Mouse (Mus musculus): ENCODE measurements around the gene Kctd4. TPM values are rescaled to one million over a fixed set of nuclear protein-coding genes. Genes with fewer than 3 reads are reported as not detected.
A peak's percentile ranks its signal among the peaks of the same experiment; 100 is the strongest.

Gene Kctd4
- polyA plus RNA-seq, 1 experiment from 2014 or later, result 1.5 TPM

GRCm38 (mm10) chr14:75962250-75962649, 7.4 kb downstream of the Kctd4 start:
- Histone ChIP-seq H3K27ac (no peak overlapping the region), H3K27me3 (no peaks in the 10 kb centered on the region), H3K9me3 (no peaks in the 10 kb centered on the region), H3K4me1 (peaks cover 12% of the 10 kb centered on the region), H3K9ac (no peak overlapping the region), H3K4me2 (0 out of 2 replicates have a peak overlapping the region, but pooled peaks have one; percentile 6), H3K4me3 (replicated peaks) (no peak overlapping the region), H3K36me3 (replicated peaks) (no peaks in the 10 kb centered on the region)
- ATAC-seq (ENCODE audit: low FRiP score), result no peak
- WGBS, result 60% methylated on average over 9 of the region's 9 CpGs

- Histone ChIP-seq H3K27ac (0 out of 2 replicates have a peak overlapping the region, but pooled peaks have one; percentile 19), H3K9me3 (no peaks in the 10 kb centered on the region), H3K4me2 (no peak overlapping the region), H3K4me1 (peaks cover 12% of the 10 kb centered on the region), H3K36me3 (replicated peaks) (no peaks in the 10 kb centered on the region), H3K9ac (no peak overlapping the region), H3K27me3 (no peaks in the 10 kb centered on the region), H3K4me3 (replicated peaks) (no peak overlapping the region)
- 24% methylated on average over 5 of the region's 5 CpGs for WGBS
- ATAC-seq (ENCODE audit: low FRiP score), result no peak
Observed at GRCm38 (mm10) chr14:75963215-75963614, 8.4 kb downstream of the Kctd4 start.

GRCm38 (mm10) chr14:75964000-75964399, 9.2 kb downstream of the Kctd4 start:
- H3K9ac ChIP-seq, result no peak overlapping the region
- no peaks in the 10 kb centered on the region for H3K36me3 ChIP-seq (replicated peaks)
- no peak overlapping the region for H3K4me2 ChIP-seq
- H3K4me1 ChIP-seq, result peaks cover 12% of the 10 kb centered on the region
- H3K27me3 ChIP-seq, result no peaks in the 10 kb centered on the region
- no peak overlapping the region for H3K4me3 ChIP-seq (replicated peaks)
- no peaks in the 10 kb centered on the region for H3K9me3 ChIP-seq
- ATAC-seq (ENCODE audit: low FRiP score), result 0 out of 2 replicates have a peak, but pooled peaks have one; percentile 60
- no peak overlapping the region for H3K27ac ChIP-seq
- 46% methylated on average over 5 of the region's 5 CpGs for WGBS

GRCm38 (mm10) chr14:75964433-75964832, 9.6 kb downstream of the Kctd4 start:
- Histone ChIP-seq H3K9me3 (no peaks in the 10 kb centered on the region), H3K4me3 (replicated peaks) (no peak overlapping the region), H3K27ac (no peak overlapping the region), H3K4me2 (no peak overlapping the region), H3K27me3 (no peaks in the 10 kb centered on the region), H3K4me1 (peaks cover 12% of the 10 kb centered on the region), H3K9ac (no peak overlapping the region), H3K36me3 (replicated peaks) (no peaks in the 10 kb centered on the region)
- 96% methylated on average over 1 of the region's 1 CpGs for WGBS
- ATAC-seq (ENCODE audit: low FRiP score), result no peak

GRCm38 (mm10) chr14:75967291-75967690, 12.5 kb downstream of the Kctd4 start:
- H3K9me3 ChIP-seq, result no peaks in the 10 kb centered on the region
- H3K4me3 ChIP-seq (replicated peaks), result no peak overlapping the region
- H3K9ac ChIP-seq, result no peak overlapping the region
- H3K4me2 ChIP-seq, result no peak overlapping the region
- 88% methylated on average over 5 of the region's 5 CpGs for WGBS
- no peaks in the 10 kb centered on the region for H3K36me3 ChIP-seq (replicated peaks)
- peaks cover 11% of the 10 kb centered on the region for H3K4me1 ChIP-seq
- H3K27ac ChIP-seq, result no peak overlapping the region
- H3K27me3 ChIP-seq, result no peaks in the 10 kb centered on the region
- ATAC-seq (ENCODE audit: low FRiP score), result no peak

GRCm38 (mm10) chr14:75976107-75976506, 21.3 kb downstream of the Kctd4 start:
- 76% methylated on average over 3 of the region's 3 CpGs for WGBS
- no peak for ATAC-seq (ENCODE audit: low FRiP score)
- H3K27ac ChIP-seq, result no peak overlapping the region
- no peaks in the 10 kb centered on the region for H3K36me3 ChIP-seq (replicated peaks)
- H3K4me3 ChIP-seq (replicated peaks), result no peak overlapping the region
- no peak overlapping the region for H3K4me2 ChIP-seq
- 0 out of 2 replicates have a peak, but pooled peaks cover 2% of the 10 kb centered on the region for H3K4me1 ChIP-seq
- no peaks in the 10 kb centered on the region for H3K27me3 ChIP-seq
- H3K9me3 ChIP-seq, result no peaks in the 10 kb centered on the region
- H3K9ac ChIP-seq, result no peak overlapping the region

- Histone ChIP-seq H3K4me1 (peaks cover 7% of the 10 kb centered on the region), H3K4me3 (replicated peaks) (no peak overlapping the region), H3K27me3 (no peaks in the 10 kb centered on the region), H3K36me3 (replicated peaks) (0 out of 2 replicates have a peak, but pooled peaks cover 3% of the 10 kb centered on the region), H3K9ac (no peak overlapping the region), H3K9me3 (no peaks in the 10 kb centered on the region), H3K4me2 (no peak overlapping the region), H3K27ac (no peak overlapping the region)
- WGBS, result 95% methylated on average over 3 of the region's 3 CpGs
- no peak for ATAC-seq (ENCODE audit: low FRiP score)
Observed at GRCm38 (mm10) chr14:75981231-75981630, 26.4 kb downstream of the Kctd4 start.

- ATAC-seq (ENCODE audit: low FRiP score), result no peak
- Histone ChIP-seq H3K4me3 (replicated peaks) (no peak overlapping the region), H3K27ac (no peak overlapping the region), H3K4me2 (no peak overlapping the region), H3K27me3 (no peaks in the 10 kb centered on the region), H3K4me1 (peaks cover 6% of the 10 kb centered on the region), H3K36me3 (replicated peaks) (0 out of 2 replicates have a peak, but pooled peaks cover 3% of the 10 kb centered on the region), H3K9me3 (no peaks in the 10 kb centered on the region), H3K9ac (no peak overlapping the region)
- 84% methylated on average over 2 of the region's 2 CpGs for WGBS
Observed at GRCm38 (mm10) chr14:75983891-75984290, 29.1 kb downstream of the Kctd4 start.

GRCm38 (mm10) chr14:75985112-75985511, 30.3 kb downstream of the Kctd4 start:
- H3K4me3 ChIP-seq (replicated peaks), result no peak overlapping the region
- no peak for ATAC-seq (ENCODE audit: low FRiP score)

GRCm38 (mm10) chr14:75986878-75987483, 32.2 kb downstream of the Kctd4 start:
- no peak overlapping the region for H3K4me2 ChIP-seq
- H3K4me3 ChIP-seq (replicated peaks), result no peak overlapping the region
- no peak overlapping the region for H3K9ac ChIP-seq
- WGBS, result 89% methylated on average over 7 of the region's 7 CpGs
- H3K27me3 ChIP-seq, result no peaks in the 10 kb centered on the region
- no peak overlapping the region for H3K27ac ChIP-seq
- H3K4me1 ChIP-seq, result peaks cover 5% of the 10 kb centered on the region
- H3K9me3 ChIP-seq, result no peaks in the 10 kb centered on the region
- 0 out of 2 replicates have a peak, but pooled peaks cover 3% of the 10 kb centered on the region for H3K36me3 ChIP-seq (replicated peaks)
- no peak for ATAC-seq (ENCODE audit: low FRiP score)

More at GRCm38 (mm10) chr14:75985112-75985511, 30.3 kb downstream of the Kctd4 start:
- Histone ChIP-seq H3K9ac (no peak overlapping the region), H3K9me3 (no peaks in the 10 kb centered on the region), H3K4me1 (peaks cover 5% of the 10 kb centered on the region), H3K27ac (no peak overlapping the region), H3K4me2 (no peak overlapping the region), H3K36me3 (replicated peaks) (0 out of 2 replicates have a peak, but pooled peaks cover 3% of the 10 kb centered on the region), H3K27me3 (no peaks in the 10 kb centered on the region)
- 77% methylated on average over 4 of the region's 4 CpGs for WGBS

- no peaks in the 10 kb centered on the region; the same call in 1 of the 2 replicates for H3K36me3 ChIP-seq (replicated peaks)
- no peak for ATAC-seq (ENCODE audit: low FRiP score)
- no peak overlapping the region for H3K4me3 ChIP-seq (replicated peaks)
- 92% methylated on average over 1 of the region's 1 CpGs for WGBS
- H3K27me3 ChIP-seq, result no peaks in the 10 kb centered on the region
- H3K4me1 ChIP-seq, result peaks cover 3% of the 10 kb centered on the region
- no peak overlapping the region for H3K27ac ChIP-seq
- no peak overlapping the region for H3K9ac ChIP-seq
- H3K9me3 ChIP-seq, result no peaks in the 10 kb centered on the region
- no peak overlapping the region for H3K4me2 ChIP-seq
Observed at GRCm38 (mm10) chr14:75989168-75989567, 34.4 kb downstream of the Kctd4 start.

GRCm38 (mm10) chr14:75990936-75991335, 36.1 kb downstream of the Kctd4 start:
- H3K27me3 ChIP-seq, result no peaks in the 10 kb centered on the region
- no peak for ATAC-seq (ENCODE audit: low FRiP score)
- no peaks in the 10 kb centered on the region for H3K9me3 ChIP-seq
- no peak overlapping the region for H3K4me2 ChIP-seq
- H3K36me3 ChIP-seq (replicated peaks), result peaks cover 3% of the 10 kb centered on the region; the same call in 1 of the 2 replicates
- no peak overlapping the region for H3K9ac ChIP-seq
- H3K27ac ChIP-seq, result no peak overlapping the region
- H3K4me3 ChIP-seq (replicated peaks), result no peak overlapping the region
- 98% methylated on average over 6 of the region's 6 CpGs for WGBS
- no peaks in the 10 kb centered on the region for H3K4me1 ChIP-seq

- no peak overlapping the region for H3K9ac ChIP-seq
- no peak overlapping the region for H3K4me2 ChIP-seq
- no peak overlapping the region for H3K4me3 ChIP-seq (replicated peaks)
- H3K36me3 ChIP-seq (replicated peaks), result peaks cover 3% of the 10 kb centered on the region; the same call in 1 of the 2 replicates
- no peak overlapping the region for H3K27ac ChIP-seq
- WGBS, result 93% methylated on average over 4 of the region's 4 CpGs
- ATAC-seq (ENCODE audit: low FRiP score), result no peak
- no peaks in the 10 kb centered on the region for H3K9me3 ChIP-seq
- no peaks in the 10 kb centered on the region for H3K27me3 ChIP-seq
- H3K4me1 ChIP-seq, result no peaks in the 10 kb centered on the region
Observed at GRCm38 (mm10) chr14:75992371-75992770, 37.6 kb downstream of the Kctd4 start.
